Mouse (Mus musculus) forebrain, embryonic 11.5 days (tissue): ENCODE measurements around the gene Elp4. TPM values are rescaled to one million over a fixed set of nuclear protein-coding genes. Genes with fewer than 3 reads are reported as not detected.

Experiments used
- ATAC-seq: fragments of 200-750 bp; cut with Nextera tagmentation; replicated peaks from 2 replicates; pipeline ENCODE4 v1.8.0; 2017; ENCODE audit warnings: moderate TSS enrichment; ENCODE audit not compliant: low FRiP score
- DNase-seq: peaks from one replicate; pipeline ENCODE4 v3.0.0-alpha.2; 2017; ENCODE audit warnings: low spot score
- H3K27ac ChIP-seq: fragments of 300-500 bp; sonication (generic); 2 replicates; pipeline ENCODE4 v1.5.1; 2014; ENCODE audit warnings: low read depth, low read length
- H3K27me3 ChIP-seq: fragments of 300-500 bp; sonication (generic); 2 replicates; pipeline ENCODE4 v1.6.1; 2014; ENCODE audit warnings: mild to moderate bottlenecking, low read length, mixed read lengths; ENCODE audit not compliant: control insufficient read depth, insufficient read depth
- H3K36me3 ChIP-seq: fragments of 300-500 bp; sonication (generic); 2 replicates; pipeline ENCODE4 v1.6.1; 2014; ENCODE audit warnings: mild to moderate bottlenecking, low read length, moderate library complexity, mixed read lengths; ENCODE audit not compliant: control insufficient read depth, insufficient read depth
- H3K4me1 ChIP-seq: fragments of 300-500 bp; sonication (generic); replicated peaks from 2 replicates; pipeline ENCODE4 v1.6.1; 2014; ENCODE audit warnings: low read length, mixed read lengths; ENCODE audit not compliant: control insufficient read depth, insufficient read depth
- H3K4me2 ChIP-seq: fragments of 300-500 bp; sonication (generic); 2 replicates; pipeline ENCODE4 v1.6.1; 2014; ENCODE audit warnings: low read depth, mild to moderate bottlenecking, low read length, moderate library complexity, mixed read lengths; ENCODE audit not compliant: severe bottlenecking
- H3K4me3 ChIP-seq: fragments of 300-500 bp; sonication (generic); 2 replicates; pipeline ENCODE4 v1.5.1; 2014; ENCODE audit warnings: low read depth, low read length
- H3K9ac ChIP-seq: fragments of 300-500 bp; sonication (generic); 2 replicates; pipeline ENCODE4 v1.6.1; 2014; ENCODE audit warnings: low read length
- H3K9me3 ChIP-seq: fragments of 300-500 bp; sonication (generic); 2 replicates; pipeline ENCODE4 v1.6.1; 2016; ENCODE audit warnings: low read length, mixed read lengths; ENCODE audit not compliant: control insufficient read depth
- WGBS: fragments of 180-500 bp; shearing (Covaris S2); extraction: QIAGEN DNeasy Blood & Tissue Kit; methylation state at CpG from one replicate; pipeline ENCODE4 v1.1.7; 2014; 5-methylcytosine and 5-hydroxymethylcytosine counted together
- polyA plus RNA-seq: library from polyadenylated mRNA; unstranded; fragments of >200 nt; fragmentation: Nextera tagmentation; extraction: Ambion mirVana; gene quantifications from 2 replicates; pipeline ENCODE4 v1.2.1, GENCODE M21; 2014

Gene Elp4
- polyA plus RNA-seq, 1 experiment from 2014 or later: 69.4 TPM

GRCm38 (mm10) chr2:105908351-105908750 lies 4.0 kb upstream of the Elp4 start:
- DNase-seq (no peak), ATAC-seq (no peak)
- 88% methylated on average over 5 of the region's 5 CpGs for WGBS
- H3K36me3 ChIP-seq: peaks cover 2% of the 10 kb centered on the region; the same call in 1 of the 2 replicates
- no peaks in the 10 kb centered on the region for H3K27me3 ChIP-seq
- H3K4me1 ChIP-seq: 0 out of 2 replicates have a peak, but pooled peaks cover 2% of the 10 kb centered on the region
- H3K4me2 ChIP-seq: no peak overlapping the region
- H3K4me3 ChIP-seq: no peak overlapping the region
- H3K27ac ChIP-seq: no peak overlapping the region
- H3K9me3 ChIP-seq: no peaks in the 10 kb centered on the region
- H3K9ac ChIP-seq: no peak overlapping the region

GRCm38 (mm10) chr2:105904757-105905146 lies 388 bp upstream of the Elp4 start:
- Histone ChIP-seq H3K4me1 (0 out of 2 replicates have a peak, but pooled peaks cover 2% of the 10 kb centered on the region), H3K27me3 (no peaks in the 10 kb centered on the region), H3K9me3 (no peaks in the 10 kb centered on the region), H3K4me3 (peak overlapping the region; percentile 88), H3K9ac (peak overlapping the region; percentile 83), H3K36me3 (peaks cover 2% of the 10 kb centered on the region; the same call in 1 of the 2 replicates), H3K27ac (no peak overlapping the region), H3K4me2 (peak overlapping the region; percentile 82)
- no peak for DNase-seq
- ATAC-seq: peak; percentile 42
- WGBS: 1% methylated on average over 12 of the region's 12 CpGs

- H3K27me3 ChIP-seq: no peaks in the 10 kb centered on the region
- ATAC-seq: no peak
- H3K9ac ChIP-seq: no peak overlapping the region
- H3K4me1 ChIP-seq: no peaks in the 10 kb centered on the region
- no peak for DNase-seq
- H3K9me3 ChIP-seq: no peaks in the 10 kb centered on the region; the same call in none of the 2 replicates
- H3K4me2 ChIP-seq: no peak overlapping the region
- H3K36me3 ChIP-seq: no peaks in the 10 kb centered on the region
- no peak overlapping the region for H3K4me3 ChIP-seq
- no peak overlapping the region for H3K27ac ChIP-seq
These were observed 13.5 kb downstream of the Elp4 start for GRCm38 (mm10) chr2:105890816-105891215.

- Histone ChIP-seq H3K9ac (no peak overlapping the region), H3K9me3 (no peaks in the 10 kb centered on the region), H3K27ac (no peak overlapping the region), H3K4me2 (no peak overlapping the region), H3K27me3 (no peaks in the 10 kb centered on the region), H3K36me3 (no peaks in the 10 kb centered on the region), H3K4me3 (no peak overlapping the region), H3K4me1 (no peaks in the 10 kb centered on the region)
- ATAC-seq (no peak), DNase-seq (no peak)
- WGBS: 98% methylated on average over 1 of the region's 1 CpGs
These were observed 31.0 kb downstream of the Elp4 start for GRCm38 (mm10) chr2:105873403-105873802.

GRCm38 (mm10) chr2:105854740-105855139 lies 49.6 kb downstream of the Elp4 start:
- H3K4me3 ChIP-seq: no peak overlapping the region
- H3K4me2 ChIP-seq: no peak overlapping the region
- H3K27me3 ChIP-seq: no peaks in the 10 kb centered on the region
- no peaks in the 10 kb centered on the region for H3K36me3 ChIP-seq
- no peaks in the 10 kb centered on the region for H3K9me3 ChIP-seq
- ATAC-seq (no peak), DNase-seq (no peak)
- H3K27ac ChIP-seq: no peak overlapping the region
- no peaks in the 10 kb centered on the region for H3K4me1 ChIP-seq
- WGBS: 66% methylated on average over 2 of the region's 2 CpGs
- no peak overlapping the region for H3K9ac ChIP-seq

GRCm38 (mm10) chr2:105852971-105853370 lies 51.4 kb downstream of the Elp4 start:
- ATAC-seq: no peak
- no peak for DNase-seq
- Histone ChIP-seq H3K27ac (no peak overlapping the region), H3K4me3 (no peak overlapping the region), H3K9ac (no peak overlapping the region), H3K9me3 (no peaks in the 10 kb centered on the region), H3K36me3 (no peaks in the 10 kb centered on the region), H3K4me1 (no peaks in the 10 kb centered on the region), H3K4me2 (no peak overlapping the region), H3K27me3 (no peaks in the 10 kb centered on the region)
- WGBS: 100% methylated on average over 2 of the region's 2 CpGs

- Histone ChIP-seq H3K4me1 (no peaks in the 10 kb centered on the region), H3K36me3 (no peaks in the 10 kb centered on the region), H3K27ac (no peak overlapping the region), H3K9ac (no peak overlapping the region), H3K9me3 (no peaks in the 10 kb centered on the region), H3K4me3 (no peak overlapping the region), H3K4me2 (no peak overlapping the region), H3K27me3 (no peaks in the 10 kb centered on the region)
- no peak for DNase-seq
- no peak for ATAC-seq
These were observed 52.6 kb downstream of the Elp4 start for GRCm38 (mm10) chr2:105851714-105852293.

- Histone ChIP-seq H3K4me3 (no peak overlapping the region), H3K9ac (no peak overlapping the region), H3K36me3 (no peaks in the 10 kb centered on the region), H3K9me3 (no peaks in the 10 kb centered on the region), H3K27ac (no peak overlapping the region), H3K4me2 (no peak overlapping the region), H3K27me3 (no peaks in the 10 kb centered on the region), H3K4me1 (no peaks in the 10 kb centered on the region)
- 94% methylated on average over 5 of the region's 5 CpGs for WGBS
- ATAC-seq: no peak
- DNase-seq: no peak
These were observed 61.2 kb downstream of the Elp4 start for GRCm38 (mm10) chr2:105843151-105843550.

- WGBS: 97% methylated on average over 1 of the region's 1 CpGs
- H3K27ac ChIP-seq: no peak overlapping the region
- DNase-seq (no peak), ATAC-seq (no peak)
- no peaks in the 10 kb centered on the region for H3K36me3 ChIP-seq
- H3K27me3 ChIP-seq: no peaks in the 10 kb centered on the region
- H3K4me1 ChIP-seq: no peaks in the 10 kb centered on the region
- H3K4me3 ChIP-seq: no peak overlapping the region
- no peaks in the 10 kb centered on the region for H3K9me3 ChIP-seq
- H3K9ac ChIP-seq: no peak overlapping the region
- no peak overlapping the region for H3K4me2 ChIP-seq
These were observed 86.4 kb downstream of the Elp4 start for GRCm38 (mm10) chr2:105817965-105818364.
